In genomic region chr1:75190577-75190976, GRCm38 (mm10) we compare ENCODE assay signal across 8 mouse cellular contexts. TPM values are rescaled to one million over a fixed set of nuclear protein-coding genes. Genes with fewer than 3 reads are reported as not detected.
DNase-seq lines count a peak whose midpoint lies in the region; ATAC-seq lines count a peak whose summit lies in the region.

No protein-coding gene starts in this region.

- H3K4me2 ChIP-seq in forebrain, embryonic 13.5 days: peak overlapping the region; percentile 93
- H3K4me2 ChIP-seq in liver, embryonic 15.5 days: peak overlapping the region; percentile 88

- intact Hi-C loops in heart, postnatal 14 days (cut with DNase I): no loop called here

- ATAC-seq in forebrain, embryonic 13.5 days: no peak
- ATAC-seq in liver, embryonic 15.5 days (ENCODE audit: insufficient read depth): no peak

- no peaks in the 10 kb centered on the region for H3K27me3 ChIP-seq in forebrain, embryonic 13.5 days
- H3K27me3 ChIP-seq in liver, embryonic 15.5 days: no peaks in the 10 kb centered on the region

- peak overlapping the region; percentile 67; the same call in 1 of the 2 replicates for H3K4me3 ChIP-seq in forebrain, embryonic 13.5 days
- peak overlapping the region; percentile 89 for H3K4me3 ChIP-seq in liver, embryonic 15.5 days (replicated peaks)

- whole genome bisulfite sequencing in forebrain, embryonic 13.5 days: 77% methylated on average over 2 of the region's 2 CpGs
- WGBS in liver, embryonic 15.5 days (ENCODE audit: insufficient replicate concordance): 26% methylated on average over 2 of the region's 2 CpGs

- peaks cover 33% of the 10 kb centered on the region for H3K36me3 ChIP-seq in forebrain, embryonic 13.5 days (ENCODE audit: poor library complexity, severe bottlenecking)
- peaks cover 47% of the 10 kb centered on the region for H3K36me3 ChIP-seq in liver, embryonic 15.5 days (replicated peaks)

- H3K9ac ChIP-seq in forebrain, embryonic 13.5 days: 0 out of 2 replicates have a peak overlapping the region, but pooled peaks have one; percentile 84
- H3K9ac ChIP-seq in liver, embryonic 15.5 days: peak overlapping the region; percentile 97

- H3K27ac ChIP-seq in forebrain, embryonic 13.5 days: no peak overlapping the region
- H3K27ac ChIP-seq in liver, embryonic 15.5 days (replicated peaks): peak overlapping the region; percentile 95

- DNase-seq in heart, adult 11 months: peak; percentile 89
- DNase-seq in heart, postnatal 14 days: no peak
- DNase-seq in 416B (ENCODE audit: low read depth): peak; percentile 19
- DNase-seq in adrenal gland, adult 8-10 months: no peak
- no peak for DNase-seq in layer of hippocampus, adult 18-20 months (ENCODE audit: low spot score in 2 of 2)
- no peak for DNase-seq in T-cell, adult 2 months (ENCODE audit: low spot score)

- H3K9me3 ChIP-seq in forebrain, embryonic 13.5 days (replicated peaks): no peaks in the 10 kb centered on the region
- H3K9me3 ChIP-seq in liver, embryonic 15.5 days (replicated peaks): no peaks in the 10 kb centered on the region

- peaks cover 26% of the 10 kb centered on the region for H3K4me1 ChIP-seq in forebrain, embryonic 13.5 days
- H3K4me1 ChIP-seq in liver, embryonic 15.5 days (replicated peaks): peaks cover 52% of the 10 kb centered on the region

RNA-seq across cellular contexts. Expression of gene Ankzf1, which starts 1.4 kb away (rescaled TPM):
- total RNA-seq in heart, postnatal 14 days (2021): 10 to 100 TPM; 13.5 to 13.6 TPM
- polyA plus RNA-seq in forebrain, embryonic 13.5 days (2015; fragmentation: Nextera tagmentation; extraction: Ambion mirVana): 22.0 and 23.1 TPM in 2 replicates
- polyA plus RNA-seq in liver, embryonic 15.5 days (2015; fragmentation: Nextera tagmentation; extraction: Ambion mirVana): 9.7 and 10.0 TPM in 2 replicates
- 10 to 100 TPM; 17.0 to 28.2 (median 22.8) TPM for total RNA-seq in adrenal gland, adult 8-10 months (2022)
- total RNA-seq in layer of hippocampus, adult 18-20 months (2021): 10 to 100 TPM; 26.1 to 26.8 TPM

RNA-seq across cellular contexts. Expression of gene Atg9a, which starts 1.4 kb away (rescaled TPM):
- 10 to 100 TPM; 61.1 to 68.8 TPM for total RNA-seq in heart, postnatal 14 days (2021)
- polyA plus RNA-seq in forebrain, embryonic 13.5 days (2015; fragmentation: Nextera tagmentation; extraction: Ambion mirVana): 29.7 and 31.8 TPM in 2 replicates
- polyA plus RNA-seq in liver, embryonic 15.5 days (2015; fragmentation: Nextera tagmentation; extraction: Ambion mirVana): 24.1 and 28.1 TPM in 2 replicates
- 10 to 100 TPM; 41.9 to 52.6 (median 47.6) TPM for total RNA-seq in adrenal gland, adult 8-10 months (2022)
- total RNA-seq in layer of hippocampus, adult 18-20 months (2021): 100 to 1,000 TPM; 108 to 115 TPM

RNA-seq across cellular contexts. Expression of gene Abcb6, which starts 10.4 kb away (rescaled TPM):
- total RNA-seq in heart, postnatal 14 days (2021): 10 to 100 TPM; 25.7 to 26.4 TPM
- 28.6 and 31.7 TPM in 2 replicates for polyA plus RNA-seq in forebrain, embryonic 13.5 days (2015; fragmentation: Nextera tagmentation; extraction: Ambion mirVana)
- polyA plus RNA-seq in liver, embryonic 15.5 days (2015; fragmentation: Nextera tagmentation; extraction: Ambion mirVana): 60.5 and 63.3 TPM in 2 replicates
- 10 to 100 TPM; 20.9 to 32.9 (median 31.4) TPM for total RNA-seq in adrenal gland, adult 8-10 months (2022)
- 10 to 100 TPM; 26.8 to 30.3 TPM for total RNA-seq in layer of hippocampus, adult 18-20 months (2021)

RNA-seq across cellular contexts. Expression of gene Glb1l, which starts 20.0 kb away (rescaled TPM):
- 1 to 10 TPM; 5.2 to 6.7 TPM for total RNA-seq in heart, postnatal 14 days (2021)
- polyA plus RNA-seq in forebrain, embryonic 13.5 days (2015; fragmentation: Nextera tagmentation; extraction: Ambion mirVana): 14.6 and 21.1 TPM in 2 replicates
- polyA plus RNA-seq in liver, embryonic 15.5 days (2015; fragmentation: Nextera tagmentation; extraction: Ambion mirVana): 3.2 and 4.5 TPM in 2 replicates
- total RNA-seq in adrenal gland, adult 8-10 months (2022): 10 to 100 TPM; 19.4 to 49.8 (median 33.2) TPM
- 10 to 100 TPM; 12.0 to 13.4 TPM for total RNA-seq in layer of hippocampus, adult 18-20 months (2021)

RNA-seq across cellular contexts. Expression of gene Stk16, which starts 20.1 kb away (rescaled TPM):
- total RNA-seq in heart, postnatal 14 days (2021): 10 to 100 TPM; 55.9 to 58.1 TPM
- polyA plus RNA-seq in forebrain, embryonic 13.5 days (2015; fragmentation: Nextera tagmentation; extraction: Ambion mirVana): 143 and 157 TPM in 2 replicates
- 80.2 and 84.8 TPM in 2 replicates for polyA plus RNA-seq in liver, embryonic 15.5 days (2015; fragmentation: Nextera tagmentation; extraction: Ambion mirVana)
- 100 to 1,000 TPM; 102 to 131 (median 120) TPM for total RNA-seq in adrenal gland, adult 8-10 months (2022)
- 10 to 100 TPM; 77.3 to 86.6 TPM for total RNA-seq in layer of hippocampus, adult 18-20 months (2021)

Comparison
In these comparisons a context has a peak if more than half of its experiments do, and no peak if none do; other contexts are left out.
1. DNase-seq: peak in heart, adult 11 months (single experiment) and 416B (single experiment); none in heart, postnatal 14 days (0 of 2), adrenal gland, adult 8-10 months (single experiment), layer of hippocampus, adult 18-20 months (0 of 2) and T-cell, adult 2 months (single experiment).